In genomic region chr10:8886528-8886854, GRCm38 (mm10) we compare ENCODE assay signal across 9 mouse cellular contexts. TPM values are rescaled to one million over a fixed set of nuclear protein-coding genes. Genes with fewer than 3 reads are reported as not detected.
A peak's percentile ranks its signal among the peaks of the same experiment; 100 is the strongest.
DNase-seq lines count a peak whose midpoint lies in the region; ATAC-seq and TF ChIP-seq lines count a peak whose summit lies in the region.
"Had no signal": no experiment of that assay in that cellular context is flagged by ENCODE, and none has a peak within 500 bp of the region (broad histone marks: within the 10 kb centered on the region; RNA-seq: fewer than 3 reads in every experiment).

No protein-coding gene starts in this region.

- no peaks in the 10 kb centered on the region for H3K36me3 ChIP-seq in hindbrain, embryonic 14.5 days (replicated peaks; ENCODE audit: control insufficient read depth, insufficient read depth)
- H3K36me3 ChIP-seq in midbrain, embryonic 12.5 days: no peaks in the 10 kb centered on the region
- H3K36me3 ChIP-seq: G1E had no signal

- peak overlapping the region; percentile 90 for H3K4me2 ChIP-seq in hindbrain, embryonic 14.5 days (replicated peaks)
- H3K4me2 ChIP-seq in midbrain, embryonic 12.5 days (replicated peaks): peak overlapping the region; percentile 84

- peak; percentile 90 for DNase-seq in kidney, adult 18-20 months
- DNase-seq in kidney, postnatal 4 days: no peak
- DNase-seq in hindbrain, embryonic 14.5 days (ENCODE audit: low spot score): no peak
- DNase-seq in frontal cortex, postnatal 36 days (ENCODE audit: low spot score in 2 of 2): no peak
- DNase-seq in urinary bladder, postnatal 14 days (ENCODE audit: low spot score): no peak
- DNase-seq in right cerebral cortex, postnatal 10 days (ENCODE audit: low spot score in 2 of 2): no peak

- no peaks in the 10 kb centered on the region for H3K9me3 ChIP-seq in hindbrain, embryonic 14.5 days (ENCODE audit: control insufficient read depth, low read length)
- peaks cover 2% of the 10 kb centered on the region; the same call in 1 of the 2 replicates for H3K9me3 ChIP-seq in midbrain, embryonic 12.5 days

- under 1% methylated on average over 14 of the region's 14 CpGs for WGBS in hindbrain, embryonic 14.5 days
- WGBS in midbrain, embryonic 12.5 days: under 1% methylated on average over 14 of the region's 14 CpGs

- TF ChIP-seq POLR2A in cortical plate, adult 2 months (IDR thresholded peaks at IDR 0.05; ENCODE audit: extremely low read depth, insufficient read depth, low read length): no peak

- peak; percentile 22 for ATAC-seq in hindbrain, embryonic 14.5 days (ENCODE audit: low FRiP score)
- peak; percentile 61; the same call in 1 of the 2 replicates for ATAC-seq in midbrain, embryonic 12.5 days (ENCODE audit: low FRiP score, low read depth)

- no peaks in the 10 kb centered on the region for H3K4me1 ChIP-seq in cortical plate, adult 2 months (ENCODE audit: control insufficient read depth, insufficient read depth, low read length)
- H3K4me1 ChIP-seq in hindbrain, embryonic 14.5 days (replicated peaks; ENCODE audit: control insufficient read depth, insufficient read depth, low read length): peaks cover 4% of the 10 kb centered on the region; the same call in 1 of the 2 replicates
- H3K4me1 ChIP-seq in midbrain, embryonic 12.5 days: peaks cover 23% of the 10 kb centered on the region

- H3K27me3 ChIP-seq in hindbrain, embryonic 14.5 days (ENCODE audit: control insufficient read depth, insufficient read depth, low read length): peaks cover 15% of the 10 kb centered on the region
- peaks cover 5% of the 10 kb centered on the region; the same call in 1 of the 2 replicates for H3K27me3 ChIP-seq in midbrain, embryonic 12.5 days

- H3K27ac ChIP-seq in cortical plate, adult 2 months (ENCODE audit: insufficient read depth, low read length): peak overlapping the region; percentile 49; the same call in 1 of the 2 replicates
- H3K27ac ChIP-seq in hindbrain, embryonic 14.5 days: peak overlapping the region; percentile 69
- peak overlapping the region; percentile 95 for H3K27ac ChIP-seq in midbrain, embryonic 12.5 days (replicated peaks)

- TF ChIP-seq CTCF in cortical plate, adult 2 months (IDR thresholded peaks at IDR 0.05; ENCODE audit: extremely low read depth, insufficient read depth, low read length): no peak

- peak overlapping the region; percentile 42 for H3K9ac ChIP-seq in hindbrain, embryonic 14.5 days
- H3K9ac ChIP-seq in midbrain, embryonic 12.5 days (replicated peaks): peak overlapping the region; percentile 59; the same call in 1 of the 2 replicates

- H3K4me3 ChIP-seq in cortical plate, adult 2 months (ENCODE audit: insufficient read depth, low read length): peak overlapping the region; percentile 41
- peak overlapping the region; percentile 60 for H3K4me3 ChIP-seq in hindbrain, embryonic 14.5 days (replicated peaks; ENCODE audit: low read length)
- peak overlapping the region; percentile 75 for H3K4me3 ChIP-seq in midbrain, embryonic 12.5 days

RNA-seq across cellular contexts. Expression of gene Sash1, which starts 0.6 kb away (rescaled TPM):
- polyA plus RNA-seq in cortical plate, adult 2 months (2012; rRNA removed): 23.8 and 25.5 TPM in 2 replicates
- 4.0 and 5.3 TPM in 2 replicates for polyA plus RNA-seq in hindbrain, embryonic 14.5 days (2014; fragmentation: Nextera tagmentation; extraction: Ambion mirVana)
- 4.4 and 6.8 TPM in 2 replicates for polyA plus RNA-seq in midbrain, embryonic 12.5 days (2016; fragmentation: Nextera tagmentation; extraction: Ambion mirVana)
- polyA plus RNA-seq: G1E had no signal
